Mouse (Mus musculus): ENCODE data around the gene Zfp296.
A peak's percentile ranks its signal among the peaks of the same experiment; 100 is the strongest.

The Zfp296 gene

DNA sequence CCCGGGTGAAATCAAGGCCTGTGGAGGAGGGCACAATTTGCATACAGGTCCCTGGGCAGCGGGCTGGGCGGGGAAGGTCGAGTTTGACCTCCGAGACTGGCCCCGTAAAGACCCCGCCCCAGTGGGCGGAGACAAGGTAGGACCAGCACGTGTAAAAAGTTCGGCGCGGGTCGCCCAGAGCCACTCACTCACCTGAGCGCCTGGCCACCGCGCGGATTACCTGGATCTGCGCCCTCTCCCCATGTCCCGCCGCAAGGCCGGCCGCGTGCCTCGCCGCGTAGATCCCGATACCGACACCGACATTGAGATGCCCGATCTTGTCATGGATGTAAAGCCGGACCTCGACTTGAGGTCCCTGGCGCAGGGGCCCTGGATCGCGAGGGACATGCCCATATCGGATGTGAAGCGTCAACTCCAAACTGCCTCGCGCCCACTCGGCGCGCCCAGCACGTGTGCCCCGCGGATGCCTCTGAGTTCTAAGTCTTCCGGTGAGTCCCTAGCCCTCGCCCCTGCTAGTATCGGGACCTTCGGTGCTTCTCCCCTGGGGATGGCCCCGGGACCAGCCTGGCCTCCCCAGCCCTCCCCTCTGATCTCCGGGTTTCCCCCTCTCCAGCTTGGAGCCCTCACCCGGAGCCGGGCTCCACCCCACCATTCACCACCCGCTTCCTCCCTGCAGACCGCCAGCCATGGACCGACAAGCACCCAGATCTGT lies at the start of gene Zfp296, which contains the start of gene Gemin7:
Gene Zfp296, plus strand, starts transcription at position 147 of the 712 bp plus-strand sequence.
Gene Gemin7, minus strand, starts transcription at position 455 of the 712 bp plus-strand sequence.
- DNase-seq, result peak in 1 of 2 experiments; percentile 30

DNA sequence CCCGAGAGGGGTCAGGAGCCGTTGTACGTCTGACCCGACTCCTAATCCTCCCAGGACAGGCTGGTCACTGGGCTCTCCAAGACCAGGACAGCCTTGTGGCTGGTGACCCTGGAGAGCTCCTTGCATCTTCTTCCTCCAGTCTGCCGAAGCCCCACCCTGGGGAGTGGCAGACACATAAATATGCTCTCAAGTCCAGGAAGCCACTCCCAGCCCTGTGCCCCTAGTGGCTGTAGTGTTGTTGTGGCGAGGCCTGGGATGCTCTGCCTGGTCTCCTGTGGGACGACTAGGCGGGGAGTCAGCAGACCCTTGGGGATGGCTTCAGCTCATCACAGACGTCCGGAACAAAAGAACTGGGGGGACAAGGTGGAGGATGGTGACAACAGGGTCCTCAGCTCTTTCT lies 46.0 kb upstream of the Zfp296 start:
- DNase-seq, result no peak

DNA sequence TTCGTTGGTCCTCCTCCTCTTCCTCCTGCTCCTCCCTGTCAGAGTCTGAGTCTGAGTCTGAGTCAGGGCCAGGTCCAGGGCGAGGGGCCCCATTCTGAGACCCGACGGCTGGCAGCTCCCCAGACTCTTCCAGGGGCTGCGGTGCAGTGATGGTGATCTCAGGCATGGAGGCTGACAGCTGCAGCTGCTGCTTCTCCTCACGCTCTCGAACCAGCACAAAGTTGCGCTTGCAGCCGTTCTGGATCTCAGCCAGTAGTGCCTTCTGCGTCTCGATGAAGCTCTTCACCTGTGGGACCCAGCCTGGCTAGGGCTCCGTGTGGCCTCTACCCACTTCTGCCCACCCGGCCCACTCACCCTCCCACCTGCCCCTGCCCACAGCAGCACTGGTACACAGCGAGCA lies 44.8 kb upstream of the Zfp296 start:
- peak in 1 of 2 experiments; percentile 39 for DNase-seq

DNA sequence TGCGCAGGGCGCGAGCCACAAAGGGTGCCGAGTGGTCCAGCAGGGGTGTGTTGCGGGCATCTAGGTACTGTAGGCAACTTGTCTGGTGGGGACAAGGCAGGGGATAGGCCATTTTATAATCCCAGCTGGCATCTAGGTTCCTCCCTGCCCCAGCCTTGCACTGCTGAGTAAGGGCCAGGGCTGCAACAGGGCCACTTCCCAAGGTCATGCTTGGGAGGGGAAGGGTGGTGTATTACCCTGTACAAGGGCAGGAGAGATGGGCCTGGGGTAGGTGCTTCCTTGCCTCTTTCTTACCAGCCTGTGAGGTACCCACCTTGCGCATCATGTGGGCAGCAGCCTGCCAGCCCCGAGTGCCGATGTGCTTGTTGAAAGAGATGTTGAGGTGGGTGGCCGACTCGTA lies 42.4 kb upstream of the Zfp296 start:
- DNase-seq, result no peak

DNA sequence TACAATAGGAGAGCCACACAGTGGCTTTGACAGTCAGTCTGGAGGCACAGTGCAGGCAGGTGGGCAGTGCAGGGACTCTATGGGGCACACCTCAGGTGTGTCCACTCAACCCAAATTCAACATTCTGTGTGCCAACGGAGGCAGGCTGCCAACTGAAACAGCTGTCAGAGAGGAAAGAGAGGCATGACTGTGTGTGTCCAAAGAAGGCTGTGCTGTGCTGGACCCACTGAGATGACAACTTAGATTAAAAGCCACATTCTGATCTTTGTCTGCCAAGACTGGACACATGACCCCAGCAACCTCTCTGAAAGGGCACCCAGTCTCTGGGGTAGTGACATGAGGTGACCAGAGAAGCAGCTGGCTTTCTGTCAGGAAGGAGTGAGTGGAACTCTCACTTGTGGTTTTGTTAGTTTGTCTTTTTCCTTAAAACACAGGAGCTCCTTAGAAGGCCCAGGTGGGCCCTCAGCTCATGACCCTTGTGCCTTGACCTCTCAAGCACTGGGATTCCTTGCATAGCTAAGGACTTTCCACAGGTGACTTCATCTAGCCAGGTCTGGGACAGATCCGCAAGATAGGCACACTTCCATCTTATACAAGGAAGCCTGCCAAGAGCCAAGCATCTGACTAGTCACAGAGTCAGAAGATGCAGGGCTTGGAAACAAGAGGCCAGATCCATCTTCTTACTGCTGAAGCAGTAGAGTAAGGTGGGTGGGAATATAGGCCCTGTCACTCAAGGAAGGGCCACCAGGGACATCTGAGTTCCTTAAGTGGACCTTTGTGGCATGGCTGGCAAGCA lies 36.1 kb upstream of the Zfp296 start:
- peak; percentile 52 to 64 for DNase-seq

DNA sequence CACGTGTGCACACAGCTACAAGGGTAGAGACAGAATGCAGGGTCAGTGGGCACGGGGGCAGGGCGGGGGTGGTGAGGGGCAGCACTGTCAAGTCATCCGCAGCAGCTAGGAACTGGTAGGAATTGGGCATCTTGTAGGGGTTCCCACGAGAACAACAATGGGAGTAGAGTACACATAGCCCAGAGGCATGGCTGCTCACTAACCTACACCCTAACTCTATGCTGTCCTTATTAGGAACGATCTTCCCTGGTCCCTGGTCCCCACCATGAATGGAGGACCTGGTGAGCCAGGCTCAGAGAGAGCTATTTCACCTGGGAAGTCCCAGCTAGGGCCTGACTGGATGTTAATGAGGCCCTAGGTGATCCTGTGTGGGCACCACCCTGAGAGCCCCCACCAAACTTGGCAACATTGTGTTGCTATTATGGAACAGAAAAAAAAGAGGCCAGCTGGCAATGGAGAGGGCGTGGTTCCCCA lies 35.4 kb upstream of the Zfp296 start:
- DNase-seq, result peak in 1 of 2 experiments; percentile 45

DNA sequence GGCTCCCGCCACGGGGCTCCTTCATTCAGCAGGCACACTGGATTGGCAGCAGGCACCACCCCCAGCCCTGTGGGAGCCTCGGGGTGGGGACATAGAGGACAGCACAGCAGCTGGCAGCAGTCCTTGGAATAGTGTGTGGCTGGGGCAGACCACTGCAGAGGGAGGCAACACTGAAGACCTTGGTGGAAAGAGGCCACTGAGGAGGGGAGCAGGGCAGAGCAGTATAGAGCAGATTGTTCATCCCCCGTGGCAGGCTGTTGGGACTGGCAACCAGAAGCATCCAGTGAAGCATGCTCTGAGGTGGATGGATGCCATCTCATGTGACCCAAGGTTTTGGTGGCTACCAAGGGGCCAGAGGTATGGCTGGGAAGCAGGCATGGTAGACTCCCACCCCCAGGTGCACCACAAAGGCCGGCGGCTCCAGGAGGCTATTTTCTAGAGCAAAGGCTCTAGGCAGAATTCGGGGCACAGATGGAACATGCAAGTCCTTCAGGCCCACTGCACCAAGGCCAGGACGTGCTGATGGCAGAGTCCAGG lies 34.9 kb upstream of the Zfp296 start:
- peak; percentile 78 to 86 for DNase-seq

DNA sequence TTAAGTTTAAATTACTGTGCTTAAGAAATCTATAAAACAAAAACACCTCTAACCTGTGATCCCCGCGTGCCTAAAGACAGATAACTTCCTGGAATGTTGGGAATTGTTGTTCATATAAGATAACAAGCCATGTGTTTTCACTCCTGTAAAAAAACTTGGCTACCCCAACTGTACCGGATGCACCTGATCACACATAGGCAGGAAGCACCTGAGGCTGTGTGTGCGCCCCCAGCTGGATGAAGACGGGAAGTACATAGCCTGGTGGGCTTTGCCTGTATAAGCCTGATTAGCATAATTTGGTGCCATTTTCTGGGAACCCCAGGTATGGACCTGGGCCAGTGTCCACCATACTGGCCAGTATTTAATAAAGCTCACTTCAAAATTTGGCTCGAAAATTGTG lies 33.5 kb upstream of the Zfp296 start:
- DNase-seq, result peak in 1 of 2 experiments; percentile 63

DNA sequence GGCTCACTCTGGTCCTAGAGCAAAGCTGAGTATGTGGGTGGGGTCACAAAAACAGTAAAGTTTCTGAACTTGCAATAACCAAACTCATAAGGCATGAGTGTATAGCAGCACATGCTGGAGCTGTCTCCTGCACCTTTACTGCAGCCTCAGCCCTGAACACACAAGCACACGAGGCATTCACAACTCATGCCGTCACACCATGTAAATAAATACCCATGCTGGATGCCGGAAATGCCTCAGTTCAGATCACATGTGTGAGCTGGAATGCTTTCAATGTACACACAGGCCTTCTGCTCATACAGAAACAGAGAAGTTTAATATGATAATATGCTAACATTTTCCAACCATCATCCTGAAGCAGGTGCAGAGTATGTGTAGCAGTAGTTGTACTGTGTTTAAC lies 31.1 kb upstream of the Zfp296 start:
- no peak for DNase-seq

DNA sequence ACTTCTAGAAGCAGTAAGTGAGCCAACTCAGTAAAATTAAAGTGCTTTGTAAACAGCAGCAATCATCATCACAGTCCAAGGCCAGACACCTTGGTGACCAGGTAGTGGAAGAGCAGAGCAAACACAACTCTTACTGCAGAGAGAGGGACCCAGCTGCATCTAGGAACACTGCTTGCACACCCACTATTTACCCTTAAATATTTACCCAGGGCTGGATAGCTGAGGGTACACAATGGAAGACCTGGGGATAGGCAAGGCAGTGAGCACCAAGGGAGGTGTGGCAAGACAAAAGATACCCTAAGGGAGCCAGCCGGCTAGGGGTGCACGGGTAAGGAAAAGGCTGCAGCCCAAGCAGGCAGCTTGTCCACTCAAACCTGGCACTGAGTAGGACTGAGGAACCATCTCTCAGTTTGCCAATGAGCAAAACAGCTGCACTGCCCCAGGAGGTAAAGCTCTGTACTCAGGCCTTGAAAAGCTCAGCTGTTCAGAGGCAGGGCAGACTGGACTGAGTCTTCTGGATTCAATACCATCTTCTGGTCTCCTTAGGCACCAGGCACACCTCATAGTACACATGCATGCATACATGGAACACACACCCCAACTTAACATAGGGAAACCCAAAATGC lies 29.6 kb upstream of the Zfp296 start:
- DNase-seq, result no peak

DNA sequence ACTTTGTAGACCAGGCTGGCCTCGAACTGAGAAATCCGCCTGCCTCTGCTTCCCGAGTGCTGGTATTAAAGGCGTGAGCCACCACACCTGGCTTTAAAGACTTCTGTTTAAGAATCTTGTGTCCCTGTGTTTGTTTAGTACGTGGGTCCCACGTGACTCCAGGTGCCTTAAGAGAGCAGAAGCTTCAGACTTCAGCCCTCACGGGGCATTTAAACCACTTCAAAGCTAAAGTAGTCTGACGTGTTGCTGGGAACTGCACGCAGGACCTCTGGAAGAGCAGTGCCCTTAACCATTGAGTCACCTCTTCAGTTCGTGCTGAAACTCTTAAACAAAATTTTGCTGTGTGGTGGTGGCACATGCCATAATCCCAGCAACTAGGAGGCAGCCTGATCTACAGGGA lies 27.7 kb upstream of the Zfp296 start:
- no peak for DNase-seq

DNA sequence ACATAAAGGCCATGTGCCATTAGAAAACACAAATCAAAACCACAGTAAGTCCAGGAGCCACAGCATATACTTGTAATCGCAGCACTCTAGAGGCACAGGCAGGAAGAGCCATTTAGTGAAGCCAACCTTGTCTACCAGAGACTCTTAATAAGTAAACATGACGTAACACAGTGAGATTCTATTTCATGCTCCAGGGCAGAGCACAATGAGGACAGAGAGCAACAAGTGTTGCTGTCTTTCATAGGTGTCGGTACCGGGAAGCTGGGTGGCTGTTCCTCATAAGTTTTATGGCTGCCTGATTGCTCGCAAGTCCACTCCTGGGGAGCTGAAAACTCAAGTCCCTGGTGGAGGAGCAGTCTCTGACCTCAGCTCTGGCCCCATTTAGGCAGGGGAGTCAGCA lies 25.5 kb upstream of the Zfp296 start:
- DNase-seq, result no peak

DNA sequence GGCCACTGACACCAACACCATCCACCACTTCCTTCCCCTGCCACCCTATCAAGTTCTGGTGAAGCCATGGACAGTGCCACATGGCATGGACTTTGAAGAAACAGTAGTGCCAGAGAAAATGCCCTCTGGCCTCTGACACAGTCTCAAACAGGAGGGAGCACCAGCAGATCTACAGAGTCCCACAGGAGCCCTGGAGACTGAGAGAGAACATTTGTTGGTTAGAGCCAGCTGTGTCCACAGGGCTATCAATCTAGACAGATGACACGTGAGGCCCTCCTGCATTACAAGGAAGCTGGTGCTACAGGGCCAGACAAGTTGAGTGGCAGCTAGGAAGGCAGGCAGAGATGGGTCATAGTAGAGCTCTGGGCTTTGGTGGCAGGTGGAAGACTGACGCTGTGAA lies 24.6 kb upstream of the Zfp296 start:
- DNase-seq, result no peak

DNA sequence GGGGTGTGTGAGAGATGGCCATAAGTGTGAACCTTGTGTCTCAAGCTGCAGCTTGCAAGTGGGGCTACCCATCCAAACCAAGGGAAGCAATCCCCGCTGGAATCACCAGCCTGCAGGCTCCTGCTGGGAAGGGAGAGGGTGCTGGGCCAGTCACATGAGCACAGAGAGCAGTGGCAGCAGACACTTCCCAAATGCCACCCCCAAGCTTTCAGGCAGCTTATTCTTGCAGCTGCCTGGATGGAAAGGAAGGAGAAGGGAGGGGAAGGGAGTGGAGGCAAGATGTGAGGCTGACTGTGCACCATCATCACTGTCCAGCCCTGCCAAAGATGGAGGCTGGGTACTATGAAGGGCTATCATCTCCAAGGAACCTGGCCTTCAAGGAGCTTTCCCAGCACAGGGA lies 22.9 kb upstream of the Zfp296 start:
- DNase-seq, result no peak

DNA sequence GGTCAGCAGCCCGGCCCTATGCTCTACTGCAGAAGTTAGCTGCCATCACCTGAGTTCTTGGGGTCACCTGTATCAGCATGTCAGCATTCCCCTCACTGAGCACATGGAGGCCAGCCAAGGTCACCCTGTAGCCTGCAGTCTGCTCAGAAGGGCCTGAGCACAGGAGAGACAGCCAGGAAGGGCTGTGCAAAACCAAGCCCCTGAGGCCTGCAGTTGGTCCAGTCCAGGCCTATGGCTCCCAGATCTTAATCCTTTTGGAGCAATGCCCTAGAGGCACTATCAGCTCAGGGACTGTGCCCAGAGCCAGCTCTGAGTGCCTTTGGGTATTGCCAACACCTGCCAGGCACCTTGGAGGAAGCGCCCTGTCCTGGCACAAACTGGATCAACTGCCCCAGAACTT lies 20.0 kb upstream of the Zfp296 start:
- peak in 1 of 2 experiments; percentile 34 for DNase-seq

DNA sequence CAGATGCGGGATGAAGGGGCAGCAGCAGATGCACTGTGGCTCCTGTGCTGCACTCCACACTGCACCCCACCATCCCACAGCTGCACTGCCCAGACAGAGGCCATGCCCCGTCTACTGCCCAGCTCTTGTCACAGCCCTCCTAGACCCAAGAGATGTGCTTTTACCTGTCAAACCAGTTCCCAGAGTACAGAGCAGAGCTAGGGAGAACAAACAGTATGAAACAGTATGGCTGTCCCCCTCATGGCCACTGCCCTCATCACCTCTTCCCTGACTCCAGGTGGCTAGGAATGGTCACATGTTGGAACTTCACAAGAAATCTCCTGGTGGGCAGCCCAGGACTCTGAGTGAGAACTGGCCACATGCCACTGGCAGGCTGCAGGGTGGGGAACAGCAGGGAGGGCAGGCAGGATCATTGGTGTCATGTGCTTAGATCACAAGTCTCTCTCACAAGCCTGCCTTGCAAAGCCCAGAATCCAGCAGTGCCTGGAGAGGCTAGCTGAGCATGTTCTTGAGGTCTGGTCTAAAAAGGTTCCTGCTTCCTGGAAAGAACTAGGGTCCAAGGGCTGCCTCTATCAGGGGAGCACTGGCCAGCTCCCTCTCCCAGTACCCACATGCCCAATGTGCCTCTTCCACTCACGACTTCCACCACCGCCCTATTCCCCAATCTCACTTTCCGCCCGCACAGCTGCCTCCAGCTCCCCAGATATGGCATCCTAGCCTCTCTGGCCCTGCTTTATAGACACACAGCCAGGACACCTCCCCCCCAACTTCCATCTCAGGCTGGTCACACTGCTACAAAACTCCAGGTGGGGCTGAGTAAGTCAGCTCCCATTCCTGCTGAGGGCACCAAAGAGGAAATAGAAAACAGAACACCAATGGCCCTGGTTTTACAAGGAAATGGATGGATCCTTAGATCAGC lies 18.8 kb upstream of the Zfp296 start:
- DNase-seq, result no peak

DNA sequence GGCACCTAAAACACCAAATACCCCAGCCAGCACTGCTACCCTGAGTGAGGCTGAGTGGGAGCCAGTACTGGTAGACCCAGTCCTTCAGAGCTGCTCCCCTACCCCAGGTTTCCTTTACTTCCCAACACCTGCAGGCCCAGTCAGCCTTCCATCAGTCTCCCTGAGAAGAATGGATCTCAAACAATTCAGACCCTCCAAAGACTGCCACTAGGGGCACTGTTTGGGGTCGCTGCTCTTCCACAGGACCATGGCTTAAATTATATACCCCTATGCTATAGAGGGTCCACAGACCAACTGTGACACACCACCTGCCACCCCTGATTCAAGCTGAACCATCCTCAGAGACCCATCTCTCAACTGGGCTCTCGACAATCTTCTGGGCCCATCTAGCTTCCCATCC lies 18.1 kb upstream of the Zfp296 start:
- DNase-seq, result peak in 1 of 2 experiments; percentile 58

DNA sequence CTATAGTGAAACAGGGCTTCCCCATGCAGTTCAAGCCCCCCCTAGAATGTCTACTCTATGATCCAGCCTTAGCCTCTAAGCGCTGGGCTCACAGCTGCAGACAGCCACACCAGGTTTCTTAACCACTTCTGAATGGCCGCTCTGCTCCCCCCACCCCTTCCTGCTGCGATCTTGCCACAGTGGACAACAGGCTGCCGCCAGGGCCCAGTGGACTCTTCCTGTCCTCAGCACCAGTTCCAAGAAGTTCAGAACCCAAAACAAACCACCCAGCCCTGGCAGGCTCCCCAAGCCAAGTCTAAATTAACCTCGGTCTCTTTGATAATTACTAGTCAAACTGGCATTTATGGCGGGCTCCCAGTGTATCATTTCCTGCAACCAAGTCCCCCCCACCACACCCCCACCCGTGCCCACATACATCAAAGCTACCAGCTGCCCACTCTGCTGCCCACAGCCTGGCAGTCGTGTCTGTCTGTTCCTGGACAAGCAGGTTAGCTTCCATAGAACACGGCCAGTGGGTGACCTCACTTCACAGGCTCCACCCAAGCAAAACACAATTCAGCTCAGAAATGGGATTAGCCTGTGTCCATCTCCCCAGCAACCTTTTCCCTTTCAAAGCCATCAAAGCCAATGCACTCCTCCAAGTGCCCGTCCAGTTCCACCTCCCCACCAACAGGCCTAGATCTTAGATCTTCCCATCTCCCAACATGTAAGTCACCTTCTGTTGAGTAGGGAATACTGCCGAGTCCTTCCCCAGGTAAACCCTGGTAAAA lies 16.4 kb upstream of the Zfp296 start:
- peak; percentile 29 to 35 for DNase-seq

DNA sequence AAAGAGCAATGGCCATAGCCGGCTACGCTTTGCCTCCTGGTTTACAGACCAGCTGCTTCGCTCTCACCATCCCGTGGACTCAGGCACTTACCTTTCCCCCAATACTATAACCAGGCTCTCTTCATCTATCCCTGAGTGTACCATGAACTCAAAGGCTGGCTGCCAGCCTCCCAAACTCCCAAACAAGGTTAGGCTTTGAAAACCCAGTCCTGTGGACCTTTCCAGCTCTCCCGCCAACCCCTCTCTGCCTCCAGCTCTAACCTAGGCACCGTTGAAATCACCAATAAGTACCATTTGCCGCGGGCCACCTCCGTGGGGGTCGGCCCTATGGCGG lies 15.7 kb upstream of the Zfp296 start:
- DNase-seq, result no peak

DNA sequence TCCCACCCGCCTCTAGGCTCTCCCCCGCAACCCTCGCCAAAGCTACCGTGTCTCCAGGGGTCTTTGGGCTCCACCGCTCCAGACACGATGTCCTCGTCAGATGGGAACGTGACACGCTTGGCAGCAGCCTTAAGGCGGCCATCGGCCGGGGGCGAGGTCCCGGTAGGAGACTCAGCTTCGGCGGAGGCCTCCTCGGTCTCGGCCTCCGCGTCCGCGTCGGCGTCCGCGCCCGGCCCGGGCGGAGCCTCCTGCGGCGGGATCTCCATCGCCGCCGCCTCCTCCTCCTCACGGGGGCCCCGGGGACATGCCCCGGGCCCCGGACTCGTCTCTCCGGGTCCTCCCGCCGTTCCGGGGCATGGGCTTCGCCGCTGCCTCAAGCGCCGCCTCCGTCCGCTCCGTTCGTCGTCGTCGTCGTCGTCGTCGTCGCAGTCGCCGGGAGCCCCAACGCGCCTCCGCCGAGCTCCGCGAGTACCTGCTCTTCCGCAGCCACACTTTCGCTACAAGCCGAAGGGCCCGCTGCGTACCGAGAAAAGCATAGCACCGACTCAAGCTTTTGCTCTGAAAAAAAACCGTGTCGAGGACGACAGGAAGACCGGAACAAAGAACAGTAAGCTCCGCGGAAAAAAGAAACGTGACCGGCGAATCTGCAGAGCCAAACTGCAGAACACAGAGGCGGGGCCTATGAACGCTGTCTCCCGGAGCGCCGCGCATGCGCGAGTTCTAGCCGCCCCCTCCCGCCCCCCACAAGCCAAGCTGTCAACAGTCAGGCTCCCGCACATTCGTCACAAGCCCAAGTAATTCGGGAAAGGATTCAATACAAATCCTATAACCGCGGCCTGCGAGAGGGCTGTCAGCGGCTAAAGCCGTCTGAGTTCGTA lies 15.1 kb upstream of the Zfp296 start:
- peak; percentile 96 to 97 for DNase-seq

All from cerebellum, postnatal 14 days (tissue).